Mouse (Mus musculus) forebrain, postnatal 0 days (tissue): ENCODE data around the gene Lrrc75b. TPM values are rescaled to one million over a fixed set of nuclear protein-coding genes. Genes with fewer than 3 reads are reported as not detected.
"Not testable (repeated sequence)": the region's sequence is repeated elsewhere in the genome, so short reads cannot be mapped to it uniquely, and the experiment has no call there.

Experiments used
- ATAC-seq: fragments of 200-750 bp; cut with Nextera tagmentation; 2 replicates; pipeline ENCODE4 v1.8.0; 2017; ENCODE audit warnings: mild to moderate bottlenecking, moderate library complexity
- DNase-seq: peaks from one replicate; pipeline ENCODE4 v3.0.0-alpha.2; 2015
- H3K27ac ChIP-seq: fragments of 300-500 bp; sonication (generic); 2 replicates; pipeline ENCODE4 v1.5.1; 2014; ENCODE audit warnings: low read depth, mild to moderate bottlenecking, antibody characterized with exemption, low read length, moderate library complexity, mixed read lengths
- H3K27me3 ChIP-seq: fragments of 300-500 bp; sonication (generic); 2 replicates; pipeline ENCODE4 v1.6.1; 2014; ENCODE audit warnings: mild to moderate bottlenecking, low read length, mixed read lengths; ENCODE audit not compliant: insufficient read depth
- H3K36me3 ChIP-seq: fragments of 300-500 bp; sonication (generic); 2 replicates; pipeline ENCODE4 v1.6.1; 2014; ENCODE audit warnings: mild to moderate bottlenecking, moderate library complexity; ENCODE audit not compliant: insufficient read depth
- H3K4me1 ChIP-seq: fragments of 300-500 bp; sonication (generic); 2 replicates; pipeline ENCODE4 v1.6.1; 2014; ENCODE audit warnings: antibody characterized with exemption; ENCODE audit not compliant: insufficient read depth
- H3K4me2 ChIP-seq: fragments of 300-500 bp; sonication (generic); 2 replicates; pipeline ENCODE4 v1.6.1; 2014; ENCODE audit warnings: low read depth, mild to moderate bottlenecking, moderate library complexity
- H3K4me3 ChIP-seq: fragments of 300-500 bp; sonication (generic); 2 replicates; pipeline ENCODE4 v1.5.1; 2014; ENCODE audit warnings: low read depth, low read length, mixed read lengths
- H3K9ac ChIP-seq: fragments of 300-500 bp; sonication (generic); 2 replicates; pipeline ENCODE4 v1.6.1; 2014; ENCODE audit warnings: mild to moderate bottlenecking
- H3K9me3 ChIP-seq: fragments of 300-500 bp; sonication (generic); 2 replicates; pipeline ENCODE4 v1.6.1; 2016; ENCODE audit warnings: low read length
- CTCF ChIP-seq: sonication (generic); IDR thresholded peaks from 2 replicates; pipeline ENCODE4 v1.5.1; 2016; ENCODE audit warnings: antibody characterized with exemption, control low read depth, low read depth
- WGBS: fragments of 180-500 bp; shearing (Covaris S2); extraction: QIAGEN DNeasy Blood & Tissue Kit; methylation state at CpG from one replicate; pipeline ENCODE4 v1.1.7; 2014; 5-methylcytosine and 5-hydroxymethylcytosine counted together
- polyA plus RNA-seq: library from polyadenylated mRNA; unstranded; fragments of >200 nt; fragmentation: Nextera tagmentation; extraction: Ambion mirVana; gene quantifications from 2 replicates; pipeline ENCODE4 v1.2.1, GENCODE M21; 2015
- total RNA-seq: library from RNA; depleted of rRNA; stranded (reverse); fragments of >200 nt; gene quantifications from 2 replicates; pipeline ENCODE4 v1.2.3, GENCODE M21; 2014

Lrrc75b gene
- total and polyA plus RNA-seq, 2 experiments from 2014 or later: 23.2 to 24.2 TPM

GRCm38 (mm10) chr10:75515216-75516037 is 44.7 kb downstream of the Lrrc75b start:
- 91% methylated on average over 4 of the region's 4 CpGs for WGBS
- Histone ChIP-seq H3K9me3 (no peaks in the 10 kb centered on the region), H3K4me1 (peaks cover 18% of the 10 kb centered on the region), H3K9ac (0 out of 2 replicates have a peak overlapping the region, but pooled peaks have one; percentile 3), H3K4me2 (0 out of 2 replicates have a peak overlapping the region, but pooled peaks have one; percentile 85), H3K4me3 (no peak overlapping the region), H3K36me3 (peaks cover 20% of the 10 kb centered on the region), H3K27ac (no peak overlapping the region), H3K27me3 (no peaks in the 10 kb centered on the region)
- ATAC-seq (no peak), DNase-seq (no peak)
- TF ChIP-seq CTCF: no peak

GRCm38 (mm10) chr10:75514361-75514760 is 45.8 kb downstream of the Lrrc75b start:
- ATAC-seq (no peak), DNase-seq (no peak)
- TF ChIP-seq CTCF: no peak
- 85% methylated on average over 7 of the region's 7 CpGs for WGBS
- no peak overlapping the region for H3K4me3 ChIP-seq
- H3K9ac ChIP-seq: no peak overlapping the region
- no peak overlapping the region for H3K27ac ChIP-seq
- H3K4me1 ChIP-seq: peaks cover 18% of the 10 kb centered on the region
- no peaks in the 10 kb centered on the region for H3K9me3 ChIP-seq
- no peak overlapping the region for H3K4me2 ChIP-seq
- peaks cover 26% of the 10 kb centered on the region for H3K36me3 ChIP-seq
- H3K27me3 ChIP-seq: no peaks in the 10 kb centered on the region

GRCm38 (mm10) chr10:75513306-75514067 is 46.6 kb downstream of the Lrrc75b start:
- H3K36me3 ChIP-seq: peaks cover 35% of the 10 kb centered on the region
- no peak overlapping the region for H3K27ac ChIP-seq
- no peaks in the 10 kb centered on the region for H3K9me3 ChIP-seq
- no peaks in the 10 kb centered on the region for H3K27me3 ChIP-seq
- WGBS: 91% methylated on average over 8 of the region's 8 CpGs
- H3K9ac ChIP-seq: no peak overlapping the region
- H3K4me2 ChIP-seq: no peak overlapping the region
- no peak overlapping the region for H3K4me3 ChIP-seq
- DNase-seq: no peak
- peaks cover 11% of the 10 kb centered on the region for H3K4me1 ChIP-seq
- ATAC-seq: no peak
- TF ChIP-seq CTCF: no peak

DNA sequence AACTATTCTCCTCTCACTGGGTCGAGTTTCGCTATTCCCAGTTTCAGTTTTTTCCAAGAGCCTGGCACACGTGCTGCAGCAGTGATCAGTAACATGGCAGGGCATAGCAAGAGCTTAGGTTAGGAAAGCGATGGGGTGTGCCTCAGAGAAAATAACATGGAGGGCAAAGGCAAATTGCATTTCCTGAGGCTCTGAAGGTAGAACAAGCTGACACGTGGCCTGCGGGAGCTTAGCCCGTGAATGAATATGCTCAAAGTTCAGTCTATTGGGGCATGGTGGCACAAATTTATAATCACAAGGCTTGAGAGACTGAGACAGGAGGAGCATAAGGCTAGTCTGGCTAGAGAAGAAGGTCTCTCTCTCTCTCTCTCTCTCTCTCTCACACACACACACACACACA is 47.3 kb downstream of the Lrrc75b start:
- no peak for TF ChIP-seq CTCF

DNA sequence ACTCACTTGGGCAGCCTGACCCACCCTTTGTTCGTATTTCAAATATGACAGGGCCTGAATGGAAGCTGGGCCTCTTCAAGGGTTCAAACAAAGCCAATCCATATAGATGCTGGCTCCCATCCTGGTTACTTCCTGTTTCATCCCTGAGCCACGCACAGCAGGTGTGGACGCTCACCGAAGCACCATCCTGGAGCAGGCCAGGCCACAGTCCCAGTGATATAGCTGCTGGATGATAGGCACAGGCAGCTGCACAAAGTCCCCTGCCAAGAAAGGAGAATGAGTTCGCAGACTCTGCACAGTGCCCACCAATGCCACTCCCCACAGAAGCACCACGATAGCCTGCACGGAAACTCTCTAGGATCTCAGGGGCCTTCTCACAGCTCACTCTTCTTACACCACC is 48.2 kb downstream of the Lrrc75b start:
- H3K9me3 ChIP-seq: no peaks in the 10 kb centered on the region
- ATAC-seq (no peak), DNase-seq (no peak)
- no peak overlapping the region for H3K9ac ChIP-seq
- no peak overlapping the region for H3K27ac ChIP-seq
- TF ChIP-seq CTCF: no peak
- 93% methylated on average over 7 of the region's 7 CpGs for whole genome bisulfite sequencing
- no peak overlapping the region for H3K4me2 ChIP-seq
- no peaks in the 10 kb centered on the region for H3K27me3 ChIP-seq
- peaks cover 10% of the 10 kb centered on the region for H3K4me1 ChIP-seq
- H3K36me3 ChIP-seq: peaks cover 49% of the 10 kb centered on the region
- no peak overlapping the region for H3K4me3 ChIP-seq

More for the DNA sequence above, 47.3 kb downstream of the Lrrc75b start:
- DNase-seq (no peak), ATAC-seq (no peak)
- Histone ChIP-seq H3K4me3 (no peak overlapping the region), H3K27ac (no peak overlapping the region), H3K27me3 (no peaks in the 10 kb centered on the region), H3K36me3 (peaks cover 42% of the 10 kb centered on the region), H3K9me3 (no peaks in the 10 kb centered on the region), H3K4me2 (no peak overlapping the region), H3K9ac (no peak overlapping the region), H3K4me1 (peaks cover 10% of the 10 kb centered on the region)
- WGBS: 85% methylated on average over 7 of the region's 7 CpGs

DNA sequence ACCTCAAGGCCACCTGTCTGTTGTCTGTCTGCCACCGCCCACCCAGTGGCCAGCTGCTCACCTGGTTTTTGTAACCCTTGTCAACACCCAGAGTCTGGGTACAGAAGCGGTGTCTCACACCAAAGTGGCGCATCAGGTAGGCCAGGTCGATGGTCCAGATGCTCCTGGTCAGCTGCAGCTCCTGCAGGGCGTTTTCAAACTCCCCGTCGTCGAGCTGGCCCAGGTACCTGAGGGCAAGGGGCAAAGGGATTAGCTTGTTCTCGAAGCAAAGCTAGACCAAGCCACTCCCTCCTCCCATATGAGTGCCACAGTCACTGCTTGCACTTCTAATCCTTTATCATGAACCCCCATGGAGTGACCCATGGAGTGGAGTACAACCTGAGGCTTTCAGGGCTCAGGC is 49.1 kb downstream of the Lrrc75b start:
- H3K27ac ChIP-seq: no peak overlapping the region
- peaks cover 49% of the 10 kb centered on the region for H3K36me3 ChIP-seq
- WGBS: 91% methylated on average over 9 of the region's 9 CpGs
- H3K4me3 ChIP-seq: no peak overlapping the region
- ATAC-seq (no peak), DNase-seq (no peak)
- no peaks in the 10 kb centered on the region for H3K9me3 ChIP-seq
- peaks cover 4% of the 10 kb centered on the region for H3K4me1 ChIP-seq
- H3K9ac ChIP-seq: no peak overlapping the region
- no peak for TF ChIP-seq CTCF
- H3K27me3 ChIP-seq: no peaks in the 10 kb centered on the region
- no peak overlapping the region for H3K4me2 ChIP-seq

DNA sequence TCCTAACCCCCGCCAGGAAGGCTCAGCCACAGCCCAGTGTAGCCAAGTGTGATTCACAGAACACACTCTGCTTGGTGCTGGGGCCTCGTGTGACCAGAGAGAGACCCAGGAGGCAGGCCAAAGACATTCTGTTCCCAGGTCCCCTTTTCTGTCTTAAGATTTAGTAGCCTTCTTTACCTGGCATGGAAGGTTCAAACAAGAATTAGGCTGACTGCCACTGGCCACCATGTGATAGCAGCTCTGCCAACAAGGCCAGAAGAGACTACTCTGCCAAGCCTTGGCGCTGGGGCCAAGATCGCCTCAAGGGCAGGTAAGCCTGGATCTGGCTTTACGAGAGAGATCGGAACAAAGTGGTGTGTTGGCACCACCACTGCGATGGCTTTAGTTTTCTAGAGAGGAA is 49.7 kb downstream of the Lrrc75b start:
- TF ChIP-seq CTCF: no peak
- Histone ChIP-seq H3K36me3 (peaks cover 49% of the 10 kb centered on the region), H3K9me3 (no peaks in the 10 kb centered on the region), H3K27ac (no peak overlapping the region), H3K4me1 (no peaks in the 10 kb centered on the region), H3K27me3 (no peaks in the 10 kb centered on the region), H3K9ac (no peak overlapping the region), H3K4me3 (no peak overlapping the region), H3K4me2 (no peak overlapping the region)
- ATAC-seq (no peak), DNase-seq (no peak)
- WGBS: 84% methylated on average over 7 of the region's 7 CpGs

- H3K27ac ChIP-seq, H3K9me3 ChIP-seq, H3K4me1 ChIP-seq, H3K9ac ChIP-seq, ATAC-seq, H3K27me3 ChIP-seq, H3K4me2 ChIP-seq, H3K4me3 ChIP-seq, DNase-seq: not testable (repeated sequence)
- H3K36me3 ChIP-seq: peaks cover 39% of the 10 kb centered on the region
- WGBS: 88% methylated on average over 3 of the region's 3 CpGs
Measured at GRCm38 (mm10) chr10:75505928-75506327, 54.2 kb downstream of the Lrrc75b start.
